Mouse (Mus musculus) ES-E14 (cell line): Measurements from ENCODE around the gene Polk. TPM values are rescaled to one million over a fixed set of nuclear protein-coding genes. Genes with fewer than 3 reads are reported as not detected.

Experiments used
- DNase-seq: peaks from one replicate; pipeline ENCODE4 v3.0.0-alpha.2; 2013; ENCODE audit warnings: low read depth, low spot score
- H3K27ac ChIP-seq: 2 replicates; pipeline ENCODE4 v1.5.1; 2012; ENCODE audit warnings: low read depth, mild to moderate bottlenecking, low read length, moderate library complexity, mixed read lengths; ENCODE audit not compliant: poor library complexity, insufficient read depth, severe bottlenecking
- H3K36me3 ChIP-seq: 2 replicates; pipeline ENCODE4 v1.6.1; 2012; ENCODE audit warnings: mild to moderate bottlenecking, low read length, moderate library complexity, mixed read lengths; ENCODE audit not compliant: control insufficient read depth, poor library complexity, insufficient read depth, severe bottlenecking
- H3K4me1 ChIP-seq, 2 experiments: fragments of 150-350 bp in 1 of 2; sonication (generic) in 1 of 2; 2 replicates each; pipeline ENCODE4 v1.6.1; 2012; ENCODE audit warnings: low read length in 2 of 2, mild to moderate bottlenecking in 1 of 2, mixed read lengths in 1 of 2; ENCODE audit not compliant: control insufficient read depth in 2 of 2, insufficient read depth in 2 of 2, poor library complexity in 1 of 2
- H3K4me3 ChIP-seq, 2 experiments: fragments of 150-350 bp in 1 of 2; sonication (generic) in 1 of 2; 2 replicates each; pipeline ENCODE4 v1.5.1; 2012; ENCODE audit warnings: low read length in 2 of 2, low read depth in 1 of 2, mild to moderate bottlenecking in 1 of 2, mixed read lengths in 1 of 2; ENCODE audit not compliant: insufficient read depth in 1 of 2, poor library complexity in 1 of 2, severe bottlenecking in 1 of 2
- H3K9ac ChIP-seq: 2 replicates; pipeline ENCODE4 v1.6.1; 2012; ENCODE audit warnings: low read depth, mild to moderate bottlenecking, low read length, mixed read lengths; ENCODE audit not compliant: poor library complexity, insufficient read depth, severe bottlenecking
- H3K9me3 ChIP-seq: fragments of 150-350 bp; sonication (generic); 2 replicates; pipeline ENCODE4 v1.6.1; 2012; ENCODE audit warnings: low read depth, mild to moderate bottlenecking, low read length; ENCODE audit not compliant: control insufficient read depth, insufficient read depth
- CHD2 ChIP-seq: IDR thresholded peaks from 2 replicates; pipeline ENCODE4 v1.6.1; 2014; ENCODE audit warnings: mild to moderate bottlenecking, low read depth, low read length, inconsistent platforms
- HCFC1 ChIP-seq: IDR thresholded peaks from 2 replicates; pipeline ENCODE4 v1.6.1; 2012; ENCODE audit warnings: low read length, inconsistent platforms, borderline replicate concordance; ENCODE audit not compliant: insufficient read depth
- MAFK ChIP-seq: IDR thresholded peaks from 2 replicates; pipeline ENCODE4 v1.6.1; 2014; ENCODE audit warnings: mild to moderate bottlenecking, low read depth, low read length, inconsistent platforms; ENCODE audit not compliant: insufficient read depth
- ZC3H11A ChIP-seq: IDR thresholded peaks from 2 replicates; pipeline ENCODE4 v1.6.1; 2012; ENCODE audit warnings: low read depth, mild to moderate bottlenecking, inconsistent platforms, low read length, borderline replicate concordance
- ZNF384 ChIP-seq: IDR thresholded peaks from 2 replicates; pipeline ENCODE4 v1.6.1; 2012; ENCODE audit warnings: low read depth, low read length, inconsistent platforms
- in situ Hi-C, 2 experiments: fragments of 600-800 bp; cut with MboI; formaldehyde crosslinking; loops; one replicate each; pipeline ENCODE4 v1.15.1; 2025; ENCODE audit warnings: low sequenced_read_pairs in 2 of 2, inconsistent platforms in 1 of 2; ENCODE audit not compliant: unreplicated experiment in 2 of 2
- total RNA-seq: library from RNA; depleted of rRNA; stranded (reverse); fragments of 300-350 nt; gene quantifications from 2 replicates; pipeline ENCODE4 v1.2.3, GENCODE M21; 2012

Gene Polk
- total RNA-seq, 1 experiment = 23.7 TPM

- no peak for DNase-seq
- TF ChIP-seq ZNF384 (no peak), CHD2 (no peak), ZC3H11A (no peak), HCFC1 (no peak), MAFK (no peak)
- in situ Hi-C loops = no loop called here
These were observed 84.4 kb downstream of the Polk start for GRCm38 (mm10) chr13:96458018-96458417.

DNA sequence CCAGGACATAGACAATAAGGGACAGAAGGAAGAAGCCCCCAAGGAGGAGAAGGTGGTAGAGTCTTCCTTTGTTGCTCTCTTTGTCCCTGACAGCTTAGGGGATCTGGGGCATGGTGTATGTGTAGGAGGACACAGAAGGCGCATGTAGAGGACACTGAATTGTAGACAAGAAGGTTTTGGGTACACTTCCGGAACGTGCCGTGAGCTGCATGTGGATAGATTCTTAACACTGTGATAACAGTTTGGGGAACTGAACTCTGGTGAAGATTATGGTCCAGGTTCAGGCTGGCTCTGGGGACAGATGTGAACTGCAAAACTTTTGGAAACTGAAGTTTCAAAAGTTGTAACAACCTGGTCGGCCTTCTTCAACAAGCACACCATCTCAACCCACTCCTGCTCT is 84.8 kb downstream of the Polk start:
- Histone ChIP-seq H3K9me3 (no peaks in the 10 kb centered on the region), H3K36me3 (no peaks in the 10 kb centered on the region)

More at GRCm38 (mm10) chr13:96458018-96458417, 84.4 kb downstream of the Polk start:
- no peak overlapping the region for H3K4me3 ChIP-seq
- no peak overlapping the region for H3K27ac ChIP-seq
- H3K4me1 ChIP-seq = no peaks in the 10 kb centered on the region
- H3K9me3 ChIP-seq = no peaks in the 10 kb centered on the region
- H3K9ac ChIP-seq = no peak overlapping the region
- H3K36me3 ChIP-seq = no peaks in the 10 kb centered on the region

GRCm38 (mm10) chr13:96454288-96454687 is 88.1 kb downstream of the Polk start:
- Histone ChIP-seq H3K9me3 (no peaks in the 10 kb centered on the region), H3K27ac (no peak overlapping the region), H3K9ac (no peak overlapping the region), H3K4me1 (no peaks in the 10 kb centered on the region), H3K4me3 (no peak overlapping the region), H3K36me3 (no peaks in the 10 kb centered on the region)
- no peak for TF ChIP-seq MAFK
- DNase-seq = no peak
- in situ Hi-C loops = no loop called here

More for the DNA sequence above, 84.8 kb downstream of the Polk start:
- H3K4me1 ChIP-seq = no peaks in the 10 kb centered on the region
- H3K9ac ChIP-seq = no peak overlapping the region
- DNase-seq = no peak
- no peak overlapping the region for H3K4me3 ChIP-seq
- in situ Hi-C loops = no loop called here
- H3K27ac ChIP-seq = no peak overlapping the region
- no peak for TF ChIP-seq ZNF384
- TF ChIP-seq HCFC1 = no peak
- no peak for TF ChIP-seq MAFK
- no peak for TF ChIP-seq ZC3H11A
- TF ChIP-seq CHD2 = no peak

- Histone ChIP-seq H3K36me3 (no peaks in the 10 kb centered on the region), H3K4me3 (no peak overlapping the region), H3K4me1 (no peaks in the 10 kb centered on the region), H3K27ac (no peak overlapping the region), H3K9me3 (no peaks in the 10 kb centered on the region), H3K9ac (no peak overlapping the region)
- in situ Hi-C loops = no loop called here
- TF ChIP-seq ZNF384 (no peak), HCFC1 (no peak), MAFK (no peak), ZC3H11A (no peak), CHD2 (no peak)
- DNase-seq = no peak
These were observed 89.8 kb downstream of the Polk start for GRCm38 (mm10) chr13:96452621-96453020.

- Histone ChIP-seq H3K9me3 (no peaks in the 10 kb centered on the region), H3K4me1 (no peaks in the 10 kb centered on the region), H3K9ac (no peak overlapping the region), H3K36me3 (no peaks in the 10 kb centered on the region), H3K4me3 (no peak overlapping the region), H3K27ac (no peak overlapping the region)
- in situ Hi-C loops = no loop called here
- DNase-seq = no peak
- TF ChIP-seq MAFK (no peak), ZNF384 (no peak), ZC3H11A (no peak), HCFC1 (no peak), CHD2 (no peak)
These were observed 90.8 kb downstream of the Polk start for GRCm38 (mm10) chr13:96451386-96452140.
